Mouse (Mus musculus) embryonic fibroblast, embryonic 13.5 days (primary cell): ENCODE data around the gene Spata31d1d. TPM values are rescaled to one million over a fixed set of nuclear protein-coding genes. Genes with fewer than 3 reads are reported as not detected.

Experiments
- H3K27ac ChIP-seq: 2 replicates; pipeline ENCODE4 v1.5.1; 2012; ENCODE audit warnings: low read length, control low read depth, inconsistent platforms; ENCODE audit not compliant: insufficient read depth
- H3K4me1 ChIP-seq: 2 replicates; pipeline ENCODE4 v1.6.1; 2011; ENCODE audit warnings: low read length; ENCODE audit not compliant: control insufficient read depth, insufficient read depth
- H3K4me3 ChIP-seq: 2 replicates; pipeline ENCODE4 v1.5.1; 2011; ENCODE audit warnings: mild to moderate bottlenecking, control low read depth, low read length; ENCODE audit not compliant: insufficient read depth
- CTCF ChIP-seq: IDR thresholded peaks from 2 replicates; pipeline ENCODE4 v1.5.1; 2011; ENCODE audit warnings: mild to moderate bottlenecking, control low read depth, low read length, moderate library complexity, borderline replicate concordance; ENCODE audit not compliant: insufficient read depth
- POLR2A ChIP-seq: IDR thresholded peaks from 2 replicates; pipeline ENCODE4 v1.6.1; 2011; ENCODE audit warnings: low read depth, mild to moderate bottlenecking, control low read depth, low read length, moderate library complexity
- polyA plus RNA-seq: library from polyadenylated mRNA; stranded (reverse); fragments of >200 nt; gene quantifications from 2 replicates; pipeline ENCODE4 v1.2.4, GENCODE M21; 2011; ENCODE audit warnings: low read depth; ENCODE audit not compliant: missing spikeins, insufficient read length

Spata31d1d gene
- polyA plus RNA-seq, 1 experiment: not detected

DNA sequence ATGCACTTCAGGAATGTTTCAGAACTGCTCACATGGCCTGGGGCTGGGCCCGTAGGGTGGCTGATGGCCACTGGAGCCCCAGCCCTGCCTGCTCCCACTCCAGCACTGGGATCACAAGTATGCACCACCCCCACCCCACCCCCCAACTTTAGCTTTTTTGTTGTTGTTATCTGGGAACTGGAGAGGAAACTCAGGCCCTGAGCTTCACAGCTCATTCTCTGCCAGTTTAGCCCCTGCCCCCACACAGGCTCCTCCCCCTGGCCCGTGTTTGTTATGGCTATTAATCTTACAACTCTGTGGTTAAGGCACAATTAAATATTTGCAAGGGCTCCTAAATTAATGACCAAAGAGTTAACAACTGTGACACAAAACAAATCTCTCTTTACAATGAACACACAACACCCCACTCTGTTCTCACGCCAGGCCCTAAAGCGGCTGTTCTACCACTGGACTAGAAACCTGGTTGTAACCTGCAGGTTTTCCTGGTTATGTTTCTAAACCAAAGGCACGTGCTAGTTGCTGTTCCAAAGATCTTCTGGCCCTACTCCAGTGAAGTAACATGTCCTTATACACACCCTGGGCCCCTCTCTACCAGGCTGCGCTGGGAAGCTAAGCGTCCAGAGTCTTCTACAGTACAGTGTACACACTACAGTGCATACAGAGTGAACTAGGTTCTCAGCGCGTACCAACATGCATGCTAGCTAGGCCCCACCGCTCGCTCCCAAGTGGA, 35.4 kb upstream of the Spata31d1d start:
- no peak overlapping the region for H3K27ac ChIP-seq
- TF ChIP-seq POLR2A: no peak
- no peak for TF ChIP-seq CTCF
- H3K4me3 ChIP-seq: no peak overlapping the region
- H3K4me1 ChIP-seq: peaks cover 5% of the 10 kb centered on the region

- TF ChIP-seq POLR2A (no peak), CTCF (no peak)
- Histone ChIP-seq H3K27ac (no peak overlapping the region), H3K4me1 (peaks cover under 1% of the 10 kb centered on the region; the same call in 1 of the 2 replicates), H3K4me3 (no peak overlapping the region)
Measured at GRCm38 (mm10) chr13:59762791-59763190, 31.2 kb upstream of the Spata31d1d start.

- Histone ChIP-seq H3K27ac (no peak overlapping the region), H3K4me3 (no peak overlapping the region), H3K4me1 (no peaks in the 10 kb centered on the region)
- TF ChIP-seq POLR2A: no peak
- no peak for TF ChIP-seq CTCF
Measured at GRCm38 (mm10) chr13:59756906-59757305, 25.4 kb upstream of the Spata31d1d start.

- Histone ChIP-seq H3K4me1 (no peaks in the 10 kb centered on the region), H3K27ac (no peak overlapping the region), H3K4me3 (no peak overlapping the region)
- TF ChIP-seq POLR2A (no peak), CTCF (no peak)
Measured at GRCm38 (mm10) chr13:59750310-59750709, 18.8 kb upstream of the Spata31d1d start.

DNA sequence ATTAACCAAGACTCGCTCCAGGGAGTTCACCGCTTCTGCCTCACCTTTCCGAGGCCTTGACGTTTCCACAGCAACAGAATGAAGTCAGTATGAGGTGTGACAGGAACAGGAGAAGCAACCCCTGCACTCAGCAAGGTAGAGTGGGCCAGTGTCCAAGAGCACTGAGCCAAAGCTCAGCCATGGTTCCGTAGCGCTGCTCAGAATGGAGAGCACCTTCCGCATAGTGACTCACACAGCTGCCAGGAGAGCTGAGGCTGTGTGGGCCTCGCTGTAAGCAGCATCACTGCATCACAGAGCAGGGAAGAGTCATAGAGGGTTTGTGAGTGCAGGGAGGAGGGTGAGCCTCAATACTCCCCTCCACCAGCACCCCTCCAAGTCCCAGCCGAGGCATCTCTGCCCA, 15.2 kb upstream of the Spata31d1d start, which contains the start of gene 1700014D04Rik:
TSS of gene 1700014D04Rik (minus strand) at position 42 of the 400 bp plus-strand sequence.
- Histone ChIP-seq H3K4me3 (no peak within 1 kb of the TSS), H3K4me1 (no peaks in the 10 kb centered on the region), H3K27ac (no peak within 1 kb of the TSS)
- TF ChIP-seq POLR2A (no peak), CTCF (no peak)

- TF ChIP-seq CTCF: no peak
- TF ChIP-seq POLR2A: no peak
- no peak overlapping the region for H3K27ac ChIP-seq
- H3K4me3 ChIP-seq: no peak overlapping the region
- no peaks in the 10 kb centered on the region for H3K4me1 ChIP-seq
Measured at GRCm38 (mm10) chr13:59746164-59746563, 14.6 kb upstream of the Spata31d1d start.

- no peak overlapping the region for H3K4me3 ChIP-seq
- H3K27ac ChIP-seq: no peak overlapping the region
- TF ChIP-seq POLR2A: no peak
- TF ChIP-seq CTCF: no peak
- no peaks in the 10 kb centered on the region for H3K4me1 ChIP-seq
Measured at GRCm38 (mm10) chr13:59745462-59745861, 13.9 kb upstream of the Spata31d1d start.

- H3K27ac ChIP-seq: no peak overlapping the region
- H3K4me3 ChIP-seq: no peak overlapping the region
- TF ChIP-seq POLR2A (no peak), CTCF (no peak)
- H3K4me1 ChIP-seq: no peaks in the 10 kb centered on the region
Measured at GRCm38 (mm10) chr13:59741697-59742096, 10.1 kb upstream of the Spata31d1d start.

GRCm38 (mm10) chr13:59741096-59741495, 9.5 kb upstream of the Spata31d1d start:
- no peaks in the 10 kb centered on the region for H3K4me1 ChIP-seq
- no peak overlapping the region for H3K27ac ChIP-seq
- no peak overlapping the region for H3K4me3 ChIP-seq
- no peak for TF ChIP-seq POLR2A
- no peak for TF ChIP-seq CTCF

- Histone ChIP-seq H3K27ac (no peak overlapping the region), H3K4me3 (no peak overlapping the region), H3K4me1 (no peaks in the 10 kb centered on the region)
- no peak for TF ChIP-seq CTCF
- no peak for TF ChIP-seq POLR2A
Measured at GRCm38 (mm10) chr13:59739397-59739796, 7.8 kb upstream of the Spata31d1d start.
